ENCODE assay signal across 26 mouse cellular contexts in genomic region chr10:17728711-17729110, GRCm38 (mm10). TPM values are rescaled to one million over a fixed set of nuclear protein-coding genes. Genes with fewer than 3 reads are reported as not detected.
DNase-seq lines count a peak whose midpoint lies in the region; ATAC-seq lines count a peak whose summit lies in the region.
"Had no signal": no experiment of that assay in that cellular context is flagged by ENCODE, and none has a peak within 500 bp of the region (broad histone marks: within the 10 kb centered on the region; RNA-seq: fewer than 3 reads in every experiment).

No protein-coding gene starts in this region.

- peaks cover 27% of the 10 kb centered on the region for H3K4me1 ChIP-seq in forebrain, embryonic 12.5 days
- H3K4me1 ChIP-seq in heart, embryonic 11.5 days (ENCODE audit: control insufficient read depth, insufficient read depth, low read length): peaks cover 16% of the 10 kb centered on the region

- no peaks in the 10 kb centered on the region for H3K27me3 ChIP-seq in forebrain, embryonic 12.5 days
- no peaks in the 10 kb centered on the region for H3K27me3 ChIP-seq in heart, embryonic 11.5 days (ENCODE audit: control insufficient read depth, insufficient read depth, low read length)
- H3K27me3 ChIP-seq: CH12.LX; embryonic facial prominence, embryonic 13.5 days; forebrain, embryonic 15.5 days; heart, embryonic 15.5 days; limb, embryonic 13.5 days; liver, embryonic 12.5 days; midbrain, embryonic 12.5 days; neural tube, embryonic 12.5 days had no signal

- no peak overlapping the region for H3K9ac ChIP-seq in forebrain, embryonic 12.5 days
- no peak overlapping the region for H3K9ac ChIP-seq in heart, embryonic 11.5 days (ENCODE audit: low read depth, low read length)
- H3K9ac ChIP-seq: embryonic facial prominence, embryonic 13.5 days; forebrain, embryonic 15.5 days; heart, embryonic 15.5 days; hindbrain, embryonic 14.5 days; limb, embryonic 13.5 days; liver, embryonic 12.5 days; midbrain, embryonic 12.5 days; neural tube, embryonic 12.5 days had no signal

- ATAC-seq in forebrain, embryonic 12.5 days (ENCODE audit: low FRiP score): no peak
- no peak for ATAC-seq in heart, embryonic 11.5 days (replicated peaks; ENCODE audit: insufficient number of reproducible peaks, low FRiP score, low TSS enrichment)
- ATAC-seq: forebrain, embryonic 15.5 days; intestine, embryonic 16.5 days; liver, embryonic 12.5 days had no signal

- WGBS in forebrain, embryonic 12.5 days: 33% methylated on average over 4 of the region's 4 CpGs
- 22% methylated on average over 4 of the region's 4 CpGs for WGBS in heart, embryonic 11.5 days (ENCODE audit: insufficient replicate concordance)

- no peak overlapping the region for H3K27ac ChIP-seq in forebrain, embryonic 12.5 days
- H3K27ac ChIP-seq in heart, embryonic 11.5 days (ENCODE audit: low read depth, low read length): no peak overlapping the region
- H3K27ac ChIP-seq: embryonic facial prominence, embryonic 13.5 days; forebrain, embryonic 15.5 days; heart, embryonic 15.5 days; hindbrain, embryonic 14.5 days; limb, embryonic 13.5 days; liver, embryonic 12.5 days; midbrain, embryonic 12.5 days; neural tube, embryonic 12.5 days had no signal

- H3K4me2 ChIP-seq in forebrain, embryonic 12.5 days: no peak overlapping the region
- no peak overlapping the region for H3K4me2 ChIP-seq in heart, embryonic 11.5 days
- H3K4me2 ChIP-seq: embryonic facial prominence, embryonic 13.5 days; forebrain, embryonic 15.5 days; heart, embryonic 15.5 days; hindbrain, embryonic 14.5 days; limb, embryonic 13.5 days; liver, embryonic 12.5 days; midbrain, embryonic 12.5 days; neural tube, embryonic 12.5 days had no signal

- DNase-seq in embryo, embryonic 10 days (ENCODE audit: low spot score): peak; percentile 31
- DNase-seq in embryo, embryonic 9.5 days (ENCODE audit: extremely low spot score): no peak
- peak; percentile 52 for DNase-seq in thymus, postnatal 0 days (ENCODE audit: low spot score)
- DNase-seq in thymus, postnatal 4 days: no peak
- peak; percentile 58 for DNase-seq in T-cell, adult 2 months (ENCODE audit: low spot score)
- peak; percentile 46 for DNase-seq in retina, postnatal 1 day
- DNase-seq: adrenal gland, postnatal 14 days; cerebellum, adult 8-10 months; gastrocnemius, postnatal 25 days; heart, postnatal 36 days; kidney, postnatal 36 days; lung, adult 18-20 months; lung, postnatal 10 days had no signal

- no peaks in the 10 kb centered on the region for H3K9me3 ChIP-seq in forebrain, embryonic 12.5 days
- no peaks in the 10 kb centered on the region for H3K9me3 ChIP-seq in heart, embryonic 11.5 days (replicated peaks; ENCODE audit: control insufficient read depth, low read length)
- H3K9me3 ChIP-seq: embryonic facial prominence, embryonic 13.5 days; forebrain, embryonic 15.5 days; G1E; heart, embryonic 15.5 days; limb, embryonic 13.5 days; liver, embryonic 12.5 days; midbrain, embryonic 12.5 days; neural tube, embryonic 12.5 days had no signal

- no peak overlapping the region for H3K4me3 ChIP-seq in forebrain, embryonic 12.5 days (replicated peaks)
- H3K4me3 ChIP-seq in heart, embryonic 11.5 days (ENCODE audit: low read depth, low read length): no peak overlapping the region
- H3K4me3 ChIP-seq: embryonic facial prominence, embryonic 13.5 days; forebrain, embryonic 15.5 days; heart, embryonic 15.5 days; limb, embryonic 13.5 days; liver, embryonic 12.5 days; midbrain, embryonic 12.5 days; neural tube, embryonic 12.5 days had no signal

- no peaks in the 10 kb centered on the region for H3K36me3 ChIP-seq in forebrain, embryonic 12.5 days (replicated peaks)
- H3K36me3 ChIP-seq in heart, embryonic 11.5 days (ENCODE audit: control insufficient read depth, insufficient read depth, low read length): no peaks in the 10 kb centered on the region
- H3K36me3 ChIP-seq: embryonic facial prominence, embryonic 13.5 days; forebrain, embryonic 15.5 days; heart, embryonic 15.5 days; limb, embryonic 13.5 days; midbrain, embryonic 12.5 days; neural tube, embryonic 12.5 days had no signal

RNA-seq across cellular contexts. Expression of gene Cited2, which starts 5.7 kb away (rescaled TPM):
- 17.7 and 19.9 TPM in 2 replicates for polyA plus RNA-seq in thymus, postnatal 0 days (2015; fragmentation: Nextera tagmentation; extraction: Ambion mirVana)
- 67.6 and 74.3 TPM in 2 replicates for polyA plus RNA-seq in forebrain, embryonic 12.5 days (2016; fragmentation: Nextera tagmentation; extraction: Ambion mirVana)
- 35.4 and 42.6 TPM in 2 replicates for polyA plus RNA-seq in heart, embryonic 11.5 days (2014; fragmentation: Nextera tagmentation; extraction: Ambion mirVana)

Comparison
In these comparisons a context has a peak if more than half of its experiments do, and no peak if none do; other contexts are left out.
1. DNase-seq: peak in embryo, embryonic 10 days (single experiment), thymus, postnatal 0 days (single experiment), T-cell, adult 2 months (single experiment) and retina, postnatal 1 day (single experiment); none in embryo, embryonic 9.5 days (single experiment) and thymus, postnatal 4 days (single experiment).